Mouse (Mus musculus) left cerebral cortex, postnatal 25 days (tissue): ENCODE results near the gene Naxd. TPM values are rescaled to one million over a fixed set of nuclear protein-coding genes. Genes with fewer than 3 reads are reported as not detected.
"Not testable (repeated sequence)": the region's sequence is repeated elsewhere in the genome, so short reads cannot be mapped to it uniquely, and the experiment has no call there.

ENCODE experiments used
- DNase-seq, 2 experiments: peaks; one replicate each; pipeline ENCODE4 v3.0.0; 2022; ENCODE audit warnings: low spot score in 2 of 2, mixed read lengths in 1 of 2
- intact Hi-C: fragments of 180-260 bp; cut with DNase I; formaldehyde crosslinking; loops from one replicate; pipeline ENCODE4 v1.15.1; 2025
- total RNA-seq, 2 experiments: library from RNA; stranded (reverse); gene quantifications; 2 replicates each; pipeline ENCODE4 v1.2.3; 2021

The Naxd gene
- total RNA-seq, 2 experiments from 2014 or later = 51.0 to 55.9 TPM

DNA sequence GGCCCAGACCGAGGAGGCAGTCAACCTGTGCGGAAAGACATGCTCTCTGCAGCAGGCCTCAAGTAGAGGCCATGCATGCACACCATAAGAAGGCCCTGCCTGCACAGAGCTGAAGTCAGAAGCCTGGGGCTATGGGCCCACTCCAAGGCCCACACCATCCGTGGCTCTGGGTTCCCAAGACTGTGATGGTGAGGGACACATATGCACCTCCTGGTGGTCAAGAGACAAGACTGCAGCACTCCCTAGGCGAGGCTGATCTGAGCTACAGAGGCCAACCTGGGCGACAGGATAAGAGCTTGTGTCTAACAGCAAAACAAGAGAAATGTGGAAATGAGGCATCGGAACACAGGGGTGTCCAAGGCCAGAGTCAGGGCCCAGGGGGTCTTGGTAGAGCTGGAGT, 49.8 kb downstream of the Naxd start:
- intact Hi-C loops = no loop called here
- DNase-seq = no peak

DNA sequence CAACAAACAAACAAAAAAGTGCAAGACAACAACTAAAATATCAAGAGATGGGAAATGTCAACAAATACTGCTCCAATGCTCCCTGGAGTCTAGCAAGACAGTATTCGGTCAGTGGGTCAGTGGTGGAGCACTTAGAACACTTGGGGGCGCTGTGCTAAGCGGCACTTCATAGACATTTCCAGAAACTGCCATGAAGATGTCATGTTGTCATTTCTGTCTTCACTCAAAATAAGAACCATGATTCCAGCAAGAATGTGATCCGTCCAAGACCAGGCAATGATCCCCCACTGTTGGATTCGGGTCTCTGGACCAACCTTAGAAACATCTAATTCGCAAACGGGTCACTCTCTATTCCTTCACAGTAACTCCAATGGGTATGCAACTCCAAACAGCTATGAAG, 52.4 kb downstream of the Naxd start:
- peak; percentile 18 to 29 for DNase-seq
- intact Hi-C loops = no loop called here

DNA sequence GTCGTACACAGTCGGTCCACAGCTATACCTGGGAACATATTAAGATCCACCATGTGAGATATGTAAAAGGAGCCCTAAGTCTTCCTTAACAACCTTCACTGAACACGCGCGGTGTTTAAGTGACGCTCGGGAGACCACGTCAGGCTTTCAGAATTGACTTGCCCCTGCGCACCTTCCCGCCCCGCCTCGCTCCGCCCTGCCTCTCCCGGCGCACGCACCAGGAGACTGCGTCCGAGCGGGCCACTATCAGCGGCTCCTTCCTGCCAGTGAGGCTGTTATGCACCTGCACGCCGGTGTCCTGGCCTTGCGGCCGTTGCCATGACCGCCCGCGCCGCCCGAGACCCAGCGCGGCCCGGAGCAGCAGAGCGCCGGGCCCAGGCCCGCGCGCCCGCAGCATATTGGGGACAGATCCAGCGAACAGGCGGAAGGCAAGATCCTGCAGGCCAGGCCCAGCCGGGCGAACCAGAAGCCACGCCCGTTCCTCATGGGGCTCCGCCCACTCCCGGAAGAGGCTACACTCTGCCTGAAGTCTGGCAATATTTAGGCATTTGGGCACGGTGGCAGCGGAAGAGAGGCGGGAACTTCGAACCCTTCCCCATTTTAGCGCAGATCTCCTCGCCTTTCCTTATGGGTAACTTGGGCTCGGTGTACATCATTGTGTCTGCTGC, 53.1 kb downstream of the Naxd start, which contains the start of gene Cars2:
Cars2 (minus strand) TSS at position 503 of the 668 bp plus-strand sequence.
- intact Hi-C loops = no loop called here
- DNase-seq = peak; percentile 90 to 93

DNA sequence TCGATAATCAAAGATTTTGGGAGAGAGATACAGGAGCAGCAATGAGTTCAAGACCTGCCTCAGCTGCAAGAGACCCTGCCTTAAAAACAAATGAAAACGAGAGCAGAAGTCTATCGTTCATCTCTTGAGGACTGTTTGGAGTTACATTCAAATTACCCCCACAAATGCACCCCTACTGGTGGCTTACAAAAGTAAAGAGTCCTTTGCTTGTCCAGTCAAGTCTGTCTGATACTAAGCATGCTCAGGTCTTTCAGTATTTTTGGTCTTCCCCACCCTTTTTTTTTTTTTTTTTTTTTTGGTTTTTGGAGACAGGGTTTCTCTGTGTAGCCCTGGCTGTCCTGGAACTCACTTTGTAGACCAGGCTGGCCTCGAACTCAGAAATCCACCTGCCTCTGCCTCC, 54.2 kb downstream of the Naxd start:
- DNase-seq, intact Hi-C loops: not testable (repeated sequence)

DNA sequence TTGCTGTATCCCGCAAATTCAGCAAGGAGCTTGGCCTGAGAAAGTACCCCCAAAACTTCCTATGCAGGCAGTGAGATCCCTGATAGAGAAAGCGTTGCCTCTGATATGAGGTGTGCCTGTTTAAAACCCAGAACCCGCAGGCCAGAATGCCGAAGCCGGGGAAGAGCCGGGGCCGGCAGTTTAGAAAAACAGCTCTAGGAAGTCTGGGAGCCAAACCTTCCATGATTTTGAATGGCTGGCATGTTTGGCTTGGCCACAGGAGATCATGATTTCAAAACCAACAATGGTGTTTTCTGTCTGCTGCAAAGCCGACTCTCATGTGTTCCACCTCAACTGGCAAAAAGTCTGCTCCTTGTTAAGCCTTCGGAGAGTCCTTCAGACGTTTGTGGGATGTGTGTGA, 55.1 kb downstream of the Naxd start:
- no peak for DNase-seq
- intact Hi-C loops = no loop called here

DNA sequence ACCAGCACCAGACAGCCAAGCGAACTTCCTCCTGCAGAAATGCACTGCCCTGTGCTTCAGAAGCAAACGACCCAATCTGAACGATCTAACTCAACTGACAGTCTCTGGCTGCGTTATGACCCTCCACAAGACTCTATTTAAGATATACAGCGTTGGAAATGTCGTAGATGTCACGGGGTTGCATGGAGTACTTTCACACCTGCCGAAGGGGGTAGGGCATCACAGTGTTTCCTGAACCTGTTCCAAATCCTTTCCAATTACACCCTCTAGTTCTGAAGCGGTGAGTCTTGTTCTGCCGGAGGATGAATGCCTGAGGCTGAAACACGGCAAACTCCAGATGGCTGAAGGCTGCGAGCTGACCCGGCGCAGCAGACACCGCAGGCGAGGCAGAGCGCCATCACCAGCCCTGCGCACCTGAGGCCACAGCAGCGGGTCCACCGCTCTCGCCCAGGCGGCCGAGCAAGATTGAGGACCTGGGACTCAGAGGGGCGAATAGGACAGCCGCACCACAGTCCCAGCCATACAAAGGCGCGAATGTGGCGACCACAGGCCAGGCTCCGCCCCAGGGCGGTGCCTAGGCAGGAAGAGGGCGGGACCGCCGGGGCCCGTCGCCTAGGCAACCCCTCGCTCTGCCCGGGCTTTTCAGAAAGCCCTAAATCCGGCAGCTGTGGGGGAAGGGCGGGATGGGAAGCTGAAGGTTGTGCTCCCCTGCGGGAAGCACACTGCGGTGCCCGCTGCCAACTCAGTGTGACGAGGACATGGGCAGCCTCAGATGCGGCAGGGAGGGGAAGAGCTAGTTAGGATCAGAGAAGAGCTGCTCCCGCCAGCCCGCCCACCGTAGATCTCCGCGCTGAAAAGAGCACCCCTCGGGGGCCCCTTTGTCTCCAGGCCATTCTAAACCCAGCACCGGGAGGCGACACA, 57.8 kb downstream of the Naxd start, which contains the start of gene Ing1:
Ing1 (plus strand) TSS at position 773 of the 921 bp plus-strand sequence.
- intact Hi-C loops = loop anchor here (5.0 kb wide), 1 partner anchor 147 kb away; the partner anchor contains the start of gene 1700016D06Rik
- peak; percentile 96 for DNase-seq

DNA sequence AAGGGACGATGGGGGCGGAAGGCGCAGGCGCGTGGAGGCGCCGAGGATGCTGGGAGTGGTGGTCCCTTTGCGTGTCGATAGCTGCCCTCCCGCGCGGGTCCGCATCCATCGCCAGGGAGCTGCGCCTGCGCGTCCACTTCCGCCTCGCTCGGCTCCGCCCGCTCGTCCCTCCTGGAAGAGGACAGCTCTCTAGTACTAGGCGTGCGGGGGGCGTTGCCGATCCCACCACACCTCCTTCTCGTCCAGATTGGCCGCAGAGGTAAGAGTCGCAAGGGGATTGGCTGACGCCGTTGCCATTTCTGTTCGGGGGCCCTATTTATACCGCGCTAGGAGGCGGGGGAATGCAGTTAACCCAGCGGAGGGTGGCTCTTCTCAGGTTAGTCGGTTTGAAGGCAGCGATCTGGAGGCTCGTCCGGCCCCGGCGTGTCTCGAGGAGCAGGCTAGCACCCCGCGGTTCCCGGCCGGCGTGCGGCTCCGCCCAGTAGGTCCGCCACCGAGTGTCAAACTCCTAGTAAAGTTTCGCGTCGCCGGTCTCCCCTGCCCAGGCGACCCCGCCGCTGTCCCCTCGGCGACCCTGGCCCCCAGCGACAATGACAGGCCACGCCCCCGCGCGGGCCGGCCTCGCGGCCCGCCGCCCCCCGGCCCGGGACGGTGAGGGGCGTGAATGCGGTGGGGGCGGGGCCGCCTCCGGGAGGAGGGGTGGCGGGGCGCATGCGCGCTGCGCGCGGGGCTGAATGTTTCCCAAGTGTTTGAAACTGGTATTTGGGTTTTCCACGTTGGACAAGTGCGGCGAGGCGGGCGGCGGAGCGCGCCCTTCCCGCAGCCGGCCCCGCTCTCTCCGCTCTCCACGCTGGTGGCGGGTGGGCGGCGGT, 58.6 kb downstream of the Naxd start:
- DNase-seq = peak; percentile 100
- intact Hi-C loops = loop anchor here (2.0 to 5.0 kb wide), 2 partner anchors 79 to 146 kb away; partner anchors contain the start of genes 1700016D06Rik and Ankrd10

DNA sequence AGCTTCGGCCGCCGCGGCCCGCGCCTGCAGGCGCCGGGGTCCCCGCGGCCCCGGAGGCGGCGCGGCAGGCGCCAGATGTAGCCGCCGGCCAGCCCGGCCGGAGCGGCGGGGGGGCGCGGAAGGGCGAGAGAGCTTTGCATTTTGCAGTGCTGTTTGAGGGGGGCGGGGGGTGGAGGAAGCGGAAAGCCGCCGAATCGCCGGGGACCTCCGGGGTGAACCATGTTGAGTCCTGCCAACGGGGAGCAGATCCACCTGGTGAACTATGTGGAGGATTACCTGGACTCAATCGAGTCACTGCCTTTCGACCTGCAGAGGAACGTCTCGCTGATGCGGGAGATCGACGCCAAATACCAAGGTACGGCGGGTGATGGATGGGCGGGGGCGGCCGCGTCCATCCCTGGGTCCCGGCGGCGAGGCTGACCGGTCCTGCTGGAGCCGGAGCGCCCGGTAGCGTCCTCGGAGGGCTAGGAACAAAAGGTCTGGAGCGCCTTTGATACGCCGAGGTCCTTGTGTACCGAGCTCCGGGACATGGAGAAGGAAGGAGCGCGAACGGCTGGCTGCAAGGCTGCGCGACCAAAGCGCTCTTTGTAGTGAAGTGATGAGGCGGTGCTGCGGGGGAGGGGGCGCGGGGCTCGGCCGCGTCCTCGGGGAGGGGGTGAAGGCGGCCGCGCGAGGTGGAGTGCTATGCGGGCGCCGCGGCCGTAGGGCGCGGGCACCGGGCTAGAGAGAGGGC, 59.6 kb downstream of the Naxd start:
- DNase-seq = peak; percentile 31 to 54

DNA sequence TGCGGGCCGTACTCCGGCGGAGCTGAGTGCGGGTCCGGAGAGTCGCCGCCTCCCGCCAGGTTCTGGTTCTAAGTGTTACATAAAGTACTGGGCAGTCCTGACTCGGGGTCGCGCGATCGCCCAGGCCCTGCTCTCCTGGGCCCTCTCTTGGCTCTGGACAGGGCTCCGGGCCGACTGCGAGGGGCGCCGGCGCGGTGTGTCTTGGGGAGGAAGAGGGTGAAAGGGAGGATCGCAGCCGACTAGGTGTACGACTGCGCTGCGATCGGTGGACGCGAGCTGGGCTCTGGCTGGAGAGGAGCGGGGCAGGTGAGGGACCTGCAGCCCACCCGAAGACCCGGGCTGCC, 60.1 kb downstream of the Naxd start:
- intact Hi-C loops = loop anchor here (2.0 to 5.0 kb wide), 2 partner anchors 77 to 145 kb away; partner anchors contain the start of genes 1700016D06Rik and Ankrd10
- DNase-seq = no peak

More for the DNA sequence above, 59.6 kb downstream of the Naxd start:
- intact Hi-C loops = loop anchor here (2.0 to 5.0 kb wide), 2 partner anchors 78 to 145 kb away; partner anchors contain the start of genes 1700016D06Rik and Ankrd10

DNA sequence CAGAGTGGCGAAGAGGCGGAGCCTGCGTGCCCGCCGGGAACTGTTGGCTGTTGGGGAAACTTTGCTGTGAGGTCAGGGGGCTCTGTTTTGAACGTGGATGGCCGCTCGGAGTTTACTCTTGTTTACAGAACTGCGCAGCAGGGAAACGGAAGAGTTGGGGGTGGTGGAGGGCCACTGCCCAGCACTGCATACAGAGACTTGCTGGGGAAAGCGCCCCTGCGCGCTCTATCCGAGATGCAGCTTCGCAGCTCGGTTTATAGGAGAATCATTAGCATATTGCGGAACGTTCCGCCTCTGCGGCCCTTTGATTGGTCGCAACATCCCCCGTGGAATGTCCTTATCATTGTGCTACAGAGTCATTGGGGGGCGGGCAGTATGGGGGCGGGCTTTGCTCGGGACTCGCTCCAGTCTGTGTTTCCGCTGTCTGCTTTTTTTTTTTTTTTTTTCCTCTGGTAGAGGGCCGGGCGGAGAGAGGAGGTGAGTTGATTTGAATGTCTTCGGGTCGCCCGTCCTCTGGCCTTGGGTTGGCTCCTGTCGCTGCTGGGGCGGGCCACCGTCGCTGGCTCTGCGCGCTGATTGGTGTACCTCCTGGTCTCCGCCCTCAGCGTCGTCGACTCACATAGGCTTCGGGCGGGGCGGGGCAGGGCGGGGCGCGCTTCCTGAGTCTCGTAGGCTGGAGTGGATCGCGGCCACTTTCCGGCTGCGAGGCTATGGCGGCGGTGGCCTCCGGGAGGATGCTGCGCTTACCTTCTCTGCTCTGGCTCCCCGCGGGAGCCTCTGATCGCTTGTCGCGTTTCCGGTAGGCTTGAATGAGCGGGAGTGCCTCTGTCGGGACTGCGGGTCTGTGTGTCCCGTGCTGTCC, 60.7 kb downstream of the Naxd start:
- intact Hi-C loops = loop anchor here (2.0 to 5.0 kb wide), 2 partner anchors 77 to 144 kb away; partner anchors contain the start of genes 1700016D06Rik and Ankrd10
- DNase-seq = peak; percentile 94 to 98

DNA sequence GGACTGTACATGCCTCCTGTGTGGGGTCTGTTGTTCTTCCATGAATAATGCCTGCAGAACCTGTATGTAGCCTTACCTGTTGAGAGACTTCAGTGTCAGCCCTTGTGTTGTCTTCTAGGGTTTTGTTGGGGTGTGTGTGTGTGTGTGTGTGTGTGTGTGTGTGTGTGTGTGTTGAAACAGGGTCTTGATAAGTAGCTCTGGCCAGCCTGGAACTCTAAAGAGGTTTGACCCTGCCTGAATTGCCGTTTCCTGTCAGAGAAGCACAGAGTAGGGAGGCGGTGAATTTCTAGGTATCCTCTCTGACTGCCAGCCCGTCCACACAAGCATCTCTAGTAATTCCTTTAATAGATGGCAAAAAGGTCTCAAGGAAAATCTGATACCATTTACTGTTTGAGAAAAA, 62.2 kb downstream of the Naxd start:
- DNase-seq = no peak
- intact Hi-C loops = loop anchor here (5.0 kb wide), 1 partner anchor 143 kb away; the partner anchor contains the start of gene 1700016D06Rik

DNA sequence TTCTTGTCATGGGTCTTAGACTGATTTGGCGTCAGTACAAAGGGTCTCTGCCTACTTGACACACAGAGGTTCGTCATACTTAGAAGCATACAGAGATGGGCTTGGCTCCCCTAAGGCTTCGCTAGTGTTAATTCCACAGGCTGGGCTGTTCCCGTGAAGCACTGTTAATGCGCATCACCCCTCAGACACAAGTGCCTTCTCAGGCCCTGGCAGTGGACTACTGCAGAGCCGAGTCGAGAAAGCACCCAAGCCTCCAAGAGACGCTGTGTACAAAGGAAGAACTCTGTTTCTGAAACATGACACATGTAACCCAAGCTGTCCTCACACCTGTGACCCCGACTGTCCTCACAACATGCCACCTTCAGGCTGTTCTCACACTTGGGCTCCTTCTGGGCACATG, 62.9 kb downstream of the Naxd start:
- intact Hi-C loops = no loop called here
- DNase-seq = no peak

DNA sequence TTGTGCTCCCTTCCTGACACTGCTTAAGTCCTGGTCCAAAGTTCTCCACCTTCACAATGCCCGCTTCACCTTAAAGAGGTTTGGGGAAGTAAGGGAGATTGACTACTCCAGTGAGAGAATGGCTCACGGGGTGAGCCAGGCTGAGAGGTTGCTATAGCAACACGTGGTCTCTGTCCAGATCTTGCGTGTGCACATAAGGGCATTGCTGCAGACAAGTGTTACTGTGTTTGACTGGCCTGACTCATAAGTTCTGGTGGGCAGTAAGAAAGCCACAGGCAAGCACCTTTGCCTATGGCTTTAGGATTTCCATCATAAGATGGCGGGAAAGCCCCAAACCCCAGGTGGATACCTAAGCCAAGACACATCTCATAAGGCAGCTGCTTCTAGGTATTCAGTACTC, 66.9 kb downstream of the Naxd start:
- DNase-seq = no peak
- intact Hi-C loops = no loop called here

Other genes with a start within 250 kb of the Naxd start
- 10 to 100 TPM; 47.5 to 52.4 TPM for gene Col4a2, start 184.7 kb upstream of the Naxd start, total RNA-seq
- 10 to 100 TPM; 55.5 to 63.1 TPM for gene Col4a1, start 184.7 kb upstream of the Naxd start, total RNA-seq
- under 1 TPM in 1 of 2 experiments, not detected in 1; 0.62 TPM for gene Rab20, start 18.8 kb upstream of the Naxd start, total RNA-seq
- 10 to 100 TPM; 19.2 to 19.6 TPM for gene Cars2, start 53.3 kb downstream of the Naxd start, total RNA-seq
- gene Ing1, start 58.1 kb downstream of the Naxd start, total RNA-seq = 10 to 100 TPM; 44.9 to 45.3 TPM
- gene Ankrd10, start 138.3 kb downstream of the Naxd start, total RNA-seq = 10 to 100 TPM; 44.9 to 59.9 TPM
- not detected for gene 1700016D06Rik, start 203.6 kb downstream of the Naxd start, total RNA-seq
- 100 to 1,000 TPM; 137 to 142 TPM for gene Arhgef7, start 230.2 kb downstream of the Naxd start, total RNA-seq